Mouse (Mus musculus) right cerebral cortex, adult 18-20 months (tissue): ENCODE measurements at regions not wholly inside any gene's neighbourhood (a gene's known extent, or its start where the extent isn't known, plus 50 kb on each side); places are given as distances from the start of the nearest gene placed in this dataset.

Experiments used
- DNase-seq: peaks from one replicate; pipeline ENCODE4 v3.0.0; 2022; ENCODE audit warnings: mixed read lengths

DNA sequence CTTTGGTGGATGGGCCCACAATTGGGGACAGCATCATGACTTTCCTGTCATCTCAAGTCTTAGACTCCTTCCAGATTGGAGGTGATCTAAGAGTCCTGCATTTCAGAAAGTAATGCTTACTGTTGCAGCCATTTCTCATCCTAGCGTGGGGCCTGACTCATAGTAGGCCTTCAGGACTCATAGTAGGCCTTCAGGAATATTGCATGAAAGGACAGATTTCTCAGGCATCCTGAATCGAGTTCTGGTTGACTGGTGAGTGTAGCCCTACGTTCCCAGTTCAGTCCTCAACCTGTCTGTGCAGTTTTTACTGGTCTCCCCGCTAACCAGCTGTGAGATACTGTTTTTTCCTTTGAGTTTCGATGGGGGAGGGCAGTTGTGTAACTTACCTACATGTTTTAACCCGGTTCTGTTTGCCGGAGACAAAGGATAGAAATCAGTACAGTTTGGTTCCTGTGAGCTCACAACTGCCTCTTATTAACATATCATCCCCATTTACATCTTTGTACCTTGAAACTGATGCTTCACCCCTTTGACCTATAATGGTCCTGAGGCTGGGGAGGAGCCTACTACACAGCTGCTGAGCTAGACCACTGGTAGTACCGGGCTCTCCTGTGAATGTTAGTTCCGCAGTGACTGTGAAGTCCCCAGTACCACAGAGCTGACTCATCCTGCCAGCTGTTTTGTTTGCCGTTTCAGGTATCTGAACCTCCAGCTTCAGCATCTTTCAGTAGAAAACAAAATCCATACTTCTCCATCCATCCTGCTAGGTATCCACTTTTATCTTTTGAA, 1222.2 kb upstream of the A1bg start:
- no peak for DNase-seq

DNA sequence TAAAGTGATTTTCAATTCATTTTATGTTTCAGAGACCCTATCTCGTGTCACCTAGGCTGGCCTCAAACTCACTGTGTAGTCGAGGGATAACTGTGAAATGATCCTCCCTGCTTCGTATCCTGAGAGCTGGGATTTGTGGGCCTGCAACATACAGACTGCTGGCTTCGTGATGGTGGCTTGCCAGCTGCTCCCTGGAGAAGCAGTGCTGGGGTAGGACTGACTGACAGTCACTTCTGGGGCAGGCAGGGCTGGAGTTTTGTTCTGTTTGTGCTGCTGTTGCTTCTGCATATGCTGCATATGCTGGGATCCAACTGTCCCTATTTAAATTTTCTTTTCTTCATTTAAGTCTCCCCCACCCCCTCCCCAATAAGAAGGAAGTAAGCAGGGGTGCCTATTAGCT, 1217.0 kb upstream of the A1bg start:
- DNase-seq, result no peak

DNA sequence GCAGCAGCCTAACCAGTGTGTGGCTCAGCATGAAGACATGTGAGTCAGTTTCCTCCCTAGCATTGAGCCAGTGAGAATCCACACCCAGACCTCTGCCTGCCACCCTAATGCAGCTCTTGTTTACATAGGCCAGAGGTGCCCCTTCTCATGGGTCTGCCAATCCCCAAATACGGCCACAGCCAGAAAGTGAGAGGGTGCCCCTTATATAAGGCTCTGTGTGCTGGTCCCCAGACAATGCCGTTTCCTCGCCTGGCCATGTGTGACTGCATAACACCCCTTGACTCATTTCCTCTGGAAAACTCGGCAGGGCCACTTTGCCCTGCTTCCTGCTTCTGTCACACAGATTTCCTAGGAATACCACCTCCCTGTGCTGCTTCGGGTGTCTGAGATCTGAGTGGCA, 1216.4 kb upstream of the A1bg start:
- DNase-seq, result no peak

DNA sequence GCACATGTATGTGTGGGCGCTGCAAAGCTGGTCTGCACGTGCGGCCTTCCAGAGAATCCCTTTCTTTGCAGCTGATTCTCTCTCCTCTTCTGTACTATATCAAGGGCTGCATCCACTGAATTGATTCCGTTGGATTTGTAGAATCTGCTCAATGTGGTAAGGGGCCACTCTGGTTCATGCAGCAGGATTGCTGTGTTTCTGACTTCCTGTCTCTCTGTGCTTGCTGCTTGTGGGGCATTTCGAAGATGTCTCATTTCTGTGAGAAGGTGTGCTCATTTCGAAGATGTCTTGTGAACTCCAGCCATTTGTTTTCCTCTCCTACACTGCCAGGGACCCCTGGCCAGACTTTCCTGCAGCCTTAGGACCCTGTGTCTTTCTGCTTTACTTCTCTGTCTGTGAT, 1215.9 kb upstream of the A1bg start:
- DNase-seq, result no peak

- DNase-seq, result no peak
These were observed 1214.3 kb upstream of the A1bg start for GRCm38 (mm10) chr15:62136932-62137594.

DNA sequence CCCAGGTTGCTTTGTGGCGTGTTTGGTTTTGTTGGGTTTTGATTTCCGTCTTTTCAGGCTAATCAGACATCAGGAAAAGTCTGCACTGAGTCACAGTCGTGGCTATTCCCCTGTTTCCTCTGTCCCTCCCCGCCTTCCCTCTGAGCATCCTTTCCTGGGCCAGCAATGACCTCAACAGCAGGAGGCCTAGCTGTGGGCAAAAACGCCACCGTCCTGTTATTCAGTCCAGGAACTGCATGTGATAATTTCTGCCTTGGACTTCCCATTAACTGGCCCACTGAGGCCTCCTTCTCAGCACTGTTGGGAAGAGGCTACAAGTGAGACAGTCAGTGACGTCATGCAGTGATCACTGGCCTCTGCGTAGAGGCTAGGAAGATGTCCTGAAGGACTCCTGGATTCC, 1212.0 kb upstream of the A1bg start:
- no peak for DNase-seq

- no peak for DNase-seq
These were observed 1211.5 kb upstream of the A1bg start for GRCm38 (mm10) chr15:62134308-62134707.

DNA sequence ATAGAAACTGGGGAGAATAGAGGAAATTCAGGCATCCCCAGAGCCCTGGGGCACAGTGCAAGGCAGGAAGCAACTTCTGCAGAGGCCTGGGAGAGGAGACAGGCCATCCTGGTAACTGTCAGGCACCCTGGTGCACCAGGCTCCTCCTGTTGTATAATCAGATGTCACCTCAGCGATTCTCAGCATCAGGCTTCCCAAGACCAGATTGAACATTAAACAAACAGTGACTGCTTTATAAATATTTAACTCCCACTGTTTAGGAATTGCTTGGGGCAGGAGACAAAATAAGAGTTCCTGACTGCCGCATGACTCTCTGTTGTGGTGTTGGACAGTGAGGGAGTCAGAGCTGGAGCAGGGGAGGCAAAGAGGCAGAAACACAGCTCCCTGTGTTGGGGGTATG, 1210.1 kb upstream of the A1bg start:
- no peak for DNase-seq

GRCm38 (mm10) chr15:62131686-62132085, 1208.9 kb upstream of the A1bg start:
- no peak for DNase-seq

DNA sequence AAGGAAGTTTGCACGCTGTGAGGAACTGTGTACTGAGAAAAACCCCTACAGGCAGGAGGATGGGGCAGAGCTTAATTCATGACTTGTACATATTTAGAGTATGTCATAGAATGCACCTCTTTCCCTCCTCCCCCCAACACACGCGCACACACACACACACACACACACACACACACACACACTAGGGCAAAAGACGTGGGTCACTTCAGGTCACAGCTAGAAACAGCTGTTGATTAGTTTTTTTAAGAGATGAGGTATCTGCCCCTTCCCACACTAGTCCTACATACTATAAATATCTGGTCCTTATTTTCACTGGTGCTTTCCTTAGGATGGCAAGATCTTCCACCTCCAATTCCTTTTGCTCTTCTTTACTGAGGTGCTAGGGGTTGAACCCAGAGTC, 1207.7 kb upstream of the A1bg start:
- DNase-seq, result no peak

GRCm38 (mm10) chr15:62128546-62129212, 1205.9 kb upstream of the A1bg start:
- DNase-seq, result no peak

DNA sequence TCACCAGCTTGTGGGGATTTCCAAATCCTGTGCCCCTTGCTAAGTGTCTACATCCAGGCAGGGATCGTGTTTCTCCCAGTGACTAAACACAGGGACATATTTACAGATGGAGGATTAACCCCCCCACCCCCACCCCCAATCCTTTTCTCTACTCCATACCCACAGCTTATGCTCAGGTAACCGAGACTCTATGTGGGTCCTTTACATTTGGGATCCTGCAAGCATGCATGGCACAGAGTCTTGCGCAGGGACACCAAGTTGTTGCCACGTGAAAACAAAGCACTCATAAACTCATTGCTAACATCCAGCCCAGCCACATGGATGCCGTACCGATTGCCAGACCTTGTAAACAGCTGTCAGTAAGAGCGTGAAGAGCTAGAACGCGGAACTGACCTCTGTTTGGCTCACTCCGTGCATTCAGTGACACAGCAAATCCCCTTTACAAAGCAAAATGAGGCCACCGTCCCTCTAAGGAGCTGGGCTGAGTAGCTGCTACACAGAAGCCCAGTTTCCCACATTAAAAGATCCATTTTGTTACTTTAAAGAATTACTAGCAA, 1204.9 kb upstream of the A1bg start:
- peak; percentile 17 for DNase-seq

- DNase-seq, result no peak
These were observed 1202.9 kb upstream of the A1bg start for GRCm38 (mm10) chr15:62125718-62126117.

DNA sequence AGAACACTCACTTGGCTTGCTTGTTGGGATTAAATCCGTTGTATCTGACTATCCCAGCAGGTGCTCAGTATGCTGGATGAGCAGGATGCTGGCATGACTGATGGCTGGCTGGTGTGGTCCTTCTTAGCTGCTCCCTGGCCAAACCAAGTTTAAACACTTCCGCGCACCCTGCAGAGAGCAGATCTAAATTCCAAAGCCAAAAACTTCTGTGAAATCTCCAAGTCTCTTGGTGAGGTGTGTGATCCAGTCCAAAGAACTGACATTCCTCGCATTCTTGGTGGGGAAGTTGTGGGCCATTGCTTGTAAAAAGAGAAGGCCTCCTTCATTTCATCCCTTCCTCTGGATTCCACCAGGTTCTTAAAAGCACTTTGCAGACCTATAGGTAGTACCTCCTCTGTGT, 1200.9 kb upstream of the A1bg start:
- DNase-seq, result no peak

- no peak for DNase-seq
These were observed 1199.6 kb upstream of the A1bg start for GRCm38 (mm10) chr15:62122265-62123023.

GRCm38 (mm10) chr15:62121696-62122095, 1198.9 kb upstream of the A1bg start:
- DNase-seq, result no peak

DNA sequence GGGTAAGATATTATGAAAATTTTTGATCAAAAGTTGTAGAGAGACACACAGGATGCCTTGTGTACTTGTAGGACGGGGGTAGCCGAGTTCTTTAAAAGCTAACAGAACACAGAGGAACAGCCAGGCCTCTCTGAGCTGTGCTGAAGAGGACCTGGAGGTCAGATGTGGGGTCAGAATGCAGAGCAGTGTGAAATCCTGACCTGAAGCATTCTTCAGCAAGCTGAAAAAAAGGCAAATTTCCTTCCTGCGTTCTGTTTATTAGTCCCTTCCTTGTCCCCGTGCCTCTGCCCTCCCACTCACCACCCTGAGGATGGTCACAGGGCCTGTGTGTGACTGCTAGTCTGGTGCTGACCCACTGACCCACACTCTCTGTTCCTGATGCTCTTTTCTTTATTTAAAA, 1197.9 kb upstream of the A1bg start:
- no peak for DNase-seq

- no peak for DNase-seq
These were observed 1196.2 kb upstream of the A1bg start for GRCm38 (mm10) chr15:62118997-62119396.

GRCm38 (mm10) chr15:62116184-62116583, 1193.4 kb upstream of the A1bg start:
- DNase-seq, result no peak

GRCm38 (mm10) chr15:62114815-62115214, 1192.0 kb upstream of the A1bg start:
- DNase-seq, result no peak

GRCm38 (mm10) chr15:62112151-62112550, 1189.3 kb upstream of the A1bg start:
- peak; percentile 50 for DNase-seq

DNA sequence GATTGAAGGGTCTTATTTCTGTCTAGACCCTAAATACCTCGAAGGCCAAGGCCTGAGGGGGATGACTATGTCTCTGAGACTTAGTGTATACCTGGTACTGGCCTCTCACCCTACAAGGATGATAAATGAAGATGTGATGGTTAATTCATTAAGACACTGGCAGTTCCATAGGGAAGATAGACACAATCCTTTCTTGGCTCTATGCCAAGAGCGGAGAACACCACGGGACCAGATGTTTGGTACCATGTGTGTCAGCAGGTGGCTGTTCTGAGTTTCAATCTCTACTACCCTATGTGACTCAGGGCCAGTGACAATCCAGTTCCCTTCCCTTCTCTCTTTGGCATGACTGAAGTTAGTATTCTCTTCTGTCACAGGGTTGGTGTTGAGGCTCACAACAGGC, 1185.2 kb upstream of the A1bg start:
- DNase-seq, result no peak

DNA sequence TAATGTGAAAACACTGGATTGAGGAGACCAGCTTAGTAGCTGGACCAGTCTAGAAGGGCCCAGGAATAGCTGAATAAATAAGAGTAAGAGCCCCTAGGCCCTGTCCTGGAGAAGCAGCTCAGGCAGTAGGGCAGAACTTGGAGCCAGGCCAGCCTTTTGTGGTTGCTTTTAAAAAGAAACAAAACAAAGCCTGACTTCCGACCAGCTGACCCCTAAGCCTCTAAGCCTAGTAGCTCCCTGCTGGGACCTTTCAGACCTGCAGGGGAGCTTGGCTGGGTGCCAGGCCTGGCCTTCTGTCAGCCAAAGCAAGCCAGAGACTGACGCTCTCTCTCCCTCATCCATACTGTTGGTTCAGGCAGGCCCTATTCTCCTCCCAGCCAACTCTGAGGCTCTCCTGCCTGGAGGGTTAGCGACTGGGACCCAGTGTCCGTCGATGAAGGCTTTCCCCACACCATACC, 1183.7 kb upstream of the A1bg start:
- DNase-seq, result peak; percentile 62
